Mouse (Mus musculus) limb, embryonic 10.5 days (tissue): Measurements from ENCODE around the gene Acoxl. TPM values are rescaled to one million over a fixed set of nuclear protein-coding genes. Genes with fewer than 3 reads are reported as not detected.

Experiments
- DNase-seq: peaks from one replicate; pipeline ENCODE4 v3.0.0-alpha.2; 2017; ENCODE audit warnings: low spot score
- H3K27ac ChIP-seq: fragments of 300-500 bp; sonication (generic); 2 replicates; pipeline ENCODE4 v1.5.1; 2016; ENCODE audit warnings: mild to moderate bottlenecking
- H3K27me3 ChIP-seq: fragments of 300-500 bp; sonication (generic); 2 replicates; pipeline ENCODE4 v1.6.1; 2016; ENCODE audit warnings: low read depth, mild to moderate bottlenecking; ENCODE audit not compliant: poor library complexity, severe bottlenecking
- H3K36me3 ChIP-seq: fragments of 300-500 bp; sonication (generic); 2 replicates; pipeline ENCODE4 v1.6.1; 2016; ENCODE audit warnings: mild to moderate bottlenecking, moderate library complexity
- H3K4me1 ChIP-seq: fragments of 300-500 bp; sonication (generic); 2 replicates; pipeline ENCODE4 v1.6.1; 2016
- H3K4me3 ChIP-seq: fragments of 300-500 bp; sonication (generic); 2 replicates; pipeline ENCODE4 v1.5.1; 2016; ENCODE audit warnings: mild to moderate bottlenecking, moderate library complexity
- H3K9me3 ChIP-seq: fragments of 300-500 bp; sonication (generic); replicated peaks from 2 replicates; pipeline ENCODE4 v1.6.1; 2016; ENCODE audit warnings: mild to moderate bottlenecking
- WGBS: fragments of 180-500 bp; shearing (Covaris S2); methylation state at CpG from one replicate; pipeline ENCODE4 v1.1.7; 2016; 5-methylcytosine and 5-hydroxymethylcytosine counted together
- polyA plus RNA-seq: library from polyadenylated mRNA; unstranded; fragments of >200 nt; fragmentation: Nextera tagmentation; extraction: Ambion mirVana; gene quantifications from 2 replicates; pipeline ENCODE4 v1.2.1, GENCODE M21; 2016

Acoxl gene
- polyA plus RNA-seq, 1 experiment from 2014 or later = 0.20 TPM

DNA sequence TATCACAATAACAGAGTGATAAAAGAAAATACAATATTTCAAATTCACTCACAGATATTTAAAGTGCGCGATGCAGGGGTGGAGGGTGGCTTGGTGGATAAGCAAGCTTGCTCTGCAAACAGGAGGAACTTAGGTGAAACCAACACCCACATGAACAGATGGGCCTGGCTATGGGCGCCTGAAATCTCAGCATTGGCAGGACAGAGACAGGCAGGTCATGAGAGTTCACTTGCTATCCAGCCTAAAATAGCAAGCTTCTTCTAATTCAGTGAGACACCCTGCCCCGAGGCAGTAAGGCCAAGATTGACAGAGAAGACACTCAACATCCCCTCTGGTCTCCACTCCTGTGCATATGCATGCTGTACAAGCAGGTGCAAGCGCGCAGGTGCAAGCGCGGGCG is 263.4 kb downstream of the Acoxl start:
- Histone ChIP-seq H3K4me3 (no peak overlapping the region), H3K4me1 (no peaks in the 10 kb centered on the region), H3K9me3 (no peaks in the 10 kb centered on the region), H3K36me3 (no peaks in the 10 kb centered on the region), H3K27ac (no peak overlapping the region), H3K27me3 (no peaks in the 10 kb centered on the region)
- WGBS = 90% methylated on average over 9 of the region's 9 CpGs
- DNase-seq = no peak

DNA sequence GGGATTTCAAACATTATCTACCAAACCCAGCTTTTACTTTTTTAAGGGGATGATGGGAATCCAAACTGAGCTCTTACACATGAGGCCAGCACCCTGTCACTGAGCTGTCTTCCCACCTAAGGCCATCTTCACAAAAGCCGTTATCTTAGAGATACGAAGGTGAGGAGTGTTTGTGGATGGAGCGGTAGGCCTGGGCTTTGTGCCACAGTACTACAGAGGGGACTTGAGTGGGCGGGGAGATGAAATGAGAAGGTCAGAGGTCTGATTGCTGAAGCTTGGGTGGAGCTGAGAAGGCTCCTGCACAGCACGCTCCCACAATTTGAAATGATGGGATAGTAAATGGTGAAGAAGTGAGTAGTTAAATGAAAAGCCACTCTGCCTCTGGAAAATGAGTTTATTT is 266.1 kb downstream of the Acoxl start:
- H3K27me3 ChIP-seq = no peaks in the 10 kb centered on the region
- H3K9me3 ChIP-seq = no peaks in the 10 kb centered on the region
- 79% methylated on average over 5 of the region's 5 CpGs for WGBS
- H3K4me3 ChIP-seq = no peak overlapping the region
- H3K36me3 ChIP-seq = no peaks in the 10 kb centered on the region
- H3K4me1 ChIP-seq = no peaks in the 10 kb centered on the region
- H3K27ac ChIP-seq = no peak overlapping the region
- DNase-seq = no peak

DNA sequence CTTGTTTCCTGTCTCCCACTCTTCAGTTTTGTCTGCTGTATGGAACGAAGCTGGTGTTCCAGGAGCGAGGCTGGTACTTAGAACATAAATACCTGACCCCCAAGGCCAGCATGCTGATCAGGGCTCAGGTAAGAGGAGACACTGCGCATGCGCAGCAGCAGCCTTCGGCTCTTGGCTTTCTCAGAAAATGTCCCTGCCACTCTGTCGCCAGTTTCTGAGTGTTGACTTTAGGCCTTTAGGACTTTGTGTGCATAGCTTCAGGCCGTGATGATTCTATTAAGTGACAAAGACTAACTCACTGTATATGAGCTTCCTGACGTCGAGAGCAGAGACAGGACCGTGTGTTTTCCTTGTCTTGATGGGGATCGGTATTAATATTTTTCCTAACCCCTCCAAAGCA is 267.0 kb downstream of the Acoxl start:
- no peak for DNase-seq
- H3K9me3 ChIP-seq = no peaks in the 10 kb centered on the region
- H3K4me1 ChIP-seq = no peaks in the 10 kb centered on the region
- no peak overlapping the region for H3K27ac ChIP-seq
- H3K4me3 ChIP-seq = no peak overlapping the region
- H3K36me3 ChIP-seq = no peaks in the 10 kb centered on the region
- no peaks in the 10 kb centered on the region for H3K27me3 ChIP-seq
- WGBS = 91% methylated on average over 11 of the region's 11 CpGs

DNA sequence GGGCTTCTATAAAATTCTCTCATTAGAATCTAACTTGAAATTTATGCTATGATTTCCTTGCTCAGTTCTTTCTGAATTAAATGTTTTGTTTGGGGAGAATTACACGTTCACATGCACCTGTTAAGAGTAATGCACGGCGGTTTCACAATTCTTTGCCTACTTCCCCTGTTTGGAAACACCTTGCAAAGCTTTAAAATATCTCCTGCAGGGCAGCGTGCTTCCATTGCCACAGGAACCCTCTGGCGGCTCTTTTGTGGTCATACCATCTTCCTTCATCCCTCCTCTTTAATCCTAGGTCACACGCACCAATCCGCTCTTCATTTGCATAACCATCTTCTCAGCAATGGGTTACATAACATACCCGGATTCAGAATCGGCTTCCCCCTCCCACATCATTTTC is 272.9 kb downstream of the Acoxl start:
- Histone ChIP-seq H3K4me1 (peaks cover 4% of the 10 kb centered on the region), H3K36me3 (no peaks in the 10 kb centered on the region), H3K4me3 (no peak overlapping the region), H3K9me3 (no peaks in the 10 kb centered on the region), H3K27me3 (no peaks in the 10 kb centered on the region), H3K27ac (no peak overlapping the region)
- DNase-seq = peak; percentile 19
- WGBS = 79% methylated on average over 9 of the region's 9 CpGs

DNA sequence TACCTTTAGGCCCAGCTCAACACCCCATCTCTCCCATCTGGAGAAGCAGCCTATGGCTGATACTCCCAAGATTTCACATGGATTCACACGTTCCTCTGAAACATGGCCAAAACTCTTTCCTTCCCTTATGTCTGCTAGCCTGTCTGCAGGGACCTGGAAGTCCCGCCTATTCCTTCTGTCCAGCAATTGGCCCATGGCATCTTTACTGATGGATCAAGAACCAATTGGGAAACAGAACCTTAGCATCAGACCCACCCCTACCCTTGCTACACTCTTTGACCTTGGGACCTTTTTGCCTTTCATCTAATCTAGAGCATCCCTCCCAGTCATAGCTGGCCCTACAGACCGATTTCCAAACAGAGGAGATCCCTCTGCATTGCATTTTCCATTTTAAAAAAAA is 275.9 kb downstream of the Acoxl start:
- Histone ChIP-seq H3K4me1 (peaks cover 8% of the 10 kb centered on the region), H3K36me3 (no peaks in the 10 kb centered on the region), H3K9me3 (no peaks in the 10 kb centered on the region), H3K27me3 (no peaks in the 10 kb centered on the region; the same call in 1 of the 2 replicates), H3K27ac (no peak overlapping the region), H3K4me3 (no peak overlapping the region)
- WGBS = 75% methylated on average over 3 of the region's 3 CpGs
- DNase-seq = peak; percentile 3

DNA sequence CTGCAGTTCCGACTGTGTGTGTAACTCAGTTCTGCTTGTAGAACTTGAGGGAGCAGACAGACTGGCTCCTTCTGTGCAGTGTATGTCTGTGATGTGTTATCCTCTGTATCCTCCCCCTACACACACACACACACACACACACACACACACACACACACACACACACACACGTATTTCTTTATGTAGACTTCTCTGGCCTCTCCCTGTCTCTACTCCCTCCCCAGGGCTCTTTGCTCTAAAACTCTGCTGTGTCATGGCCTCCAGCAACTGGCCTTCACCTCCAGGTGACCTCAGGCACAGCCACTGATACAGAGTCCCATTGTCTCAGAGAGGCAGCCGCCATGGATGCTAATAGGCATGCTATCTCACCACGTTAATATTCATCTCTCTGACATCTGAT is 276.9 kb downstream of the Acoxl start:
- H3K27ac ChIP-seq = no peak overlapping the region
- peak; percentile 31 for DNase-seq
- H3K9me3 ChIP-seq = no peaks in the 10 kb centered on the region
- H3K4me3 ChIP-seq = no peak overlapping the region
- 56% methylated on average over 4 of the region's 4 CpGs for WGBS
- H3K36me3 ChIP-seq = no peaks in the 10 kb centered on the region
- no peaks in the 10 kb centered on the region; the same call in 1 of the 2 replicates for H3K27me3 ChIP-seq
- peaks cover 8% of the 10 kb centered on the region for H3K4me1 ChIP-seq

DNA sequence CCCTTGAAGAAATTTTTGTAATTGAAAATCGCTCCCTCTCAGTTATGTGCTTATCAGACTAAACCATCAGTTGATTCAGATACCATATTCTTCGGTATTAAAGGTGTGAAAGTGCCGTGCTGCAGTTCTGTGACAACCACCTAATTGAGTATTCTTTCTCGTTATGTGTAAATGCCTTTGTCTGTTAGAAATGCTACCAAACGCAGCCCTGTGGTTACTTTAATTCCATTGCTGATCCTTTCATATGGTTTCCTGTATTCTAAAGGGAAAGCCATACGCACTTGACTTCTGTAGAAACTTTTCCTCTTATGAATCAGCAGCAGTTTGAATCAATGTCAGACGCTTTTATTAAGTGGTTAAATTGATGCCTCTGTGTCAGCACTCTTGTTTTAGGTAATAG is 278.9 kb downstream of the Acoxl start:
- 84% methylated on average over 7 of the region's 7 CpGs for WGBS
- no peak overlapping the region for H3K27ac ChIP-seq
- peaks cover 12% of the 10 kb centered on the region for H3K27me3 ChIP-seq
- H3K36me3 ChIP-seq = no peaks in the 10 kb centered on the region
- DNase-seq = no peak
- H3K9me3 ChIP-seq = no peaks in the 10 kb centered on the region
- H3K4me3 ChIP-seq = no peak overlapping the region
- H3K4me1 ChIP-seq = peaks cover 13% of the 10 kb centered on the region

DNA sequence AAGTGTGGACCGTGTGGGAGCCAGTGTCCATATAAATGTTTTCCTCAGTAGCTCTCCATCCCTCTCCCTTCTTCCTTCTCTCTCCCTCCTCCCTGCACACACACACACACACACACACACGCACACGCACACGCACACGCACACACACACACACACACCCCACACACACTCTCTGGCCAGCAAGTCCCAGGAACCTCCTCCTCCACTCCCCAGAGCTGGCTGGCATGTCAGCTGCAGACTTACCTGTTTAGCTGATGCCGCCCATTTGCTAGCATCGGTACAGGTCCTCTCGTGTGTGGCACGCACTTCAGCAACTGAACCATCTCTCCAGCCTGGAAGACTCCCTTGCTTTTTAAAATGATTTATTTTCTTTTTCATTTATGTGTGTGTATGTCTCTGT is 280.3 kb downstream of the Acoxl start:
- Histone ChIP-seq H3K36me3 (no peaks in the 10 kb centered on the region), H3K4me1 (peaks cover 27% of the 10 kb centered on the region), H3K27me3 (peaks cover 26% of the 10 kb centered on the region), H3K4me3 (no peak overlapping the region), H3K9me3 (no peaks in the 10 kb centered on the region), H3K27ac (no peak overlapping the region)
- DNase-seq = peak; percentile 22
- 93% methylated on average over 9 of the region's 9 CpGs for WGBS

DNA sequence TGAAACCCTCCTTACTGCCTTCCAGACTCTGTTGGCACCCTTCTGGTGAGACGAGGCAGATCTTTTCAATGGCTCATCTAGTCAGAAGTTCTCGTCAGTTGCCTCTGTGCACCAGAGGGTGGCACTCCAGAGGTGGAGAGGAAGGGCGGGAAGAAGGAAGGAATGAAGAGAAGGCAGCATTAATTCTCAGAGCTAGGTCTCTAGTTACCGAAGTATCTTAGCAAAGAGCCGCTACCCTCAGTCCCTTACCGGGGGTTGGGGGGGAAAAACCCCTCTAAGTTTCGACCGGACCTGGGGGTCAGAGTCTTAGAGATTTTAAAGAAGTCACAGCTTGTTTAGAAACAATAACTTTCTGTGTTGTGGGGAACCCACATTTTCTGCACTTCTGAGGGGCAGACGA is 283.8 kb downstream of the Acoxl start:
- under 1% methylated on average over 9 of the region's 9 CpGs for WGBS
- peaks cover 46% of the 10 kb centered on the region for H3K4me1 ChIP-seq
- H3K27me3 ChIP-seq = peaks cover 37% of the 10 kb centered on the region
- H3K4me3 ChIP-seq = peak overlapping the region; percentile 86
- H3K36me3 ChIP-seq = no peaks in the 10 kb centered on the region
- DNase-seq = peak; percentile 57
- peak overlapping the region; percentile 31; the same call in 1 of the 2 replicates for H3K27ac ChIP-seq
- no peaks in the 10 kb centered on the region for H3K9me3 ChIP-seq

DNA sequence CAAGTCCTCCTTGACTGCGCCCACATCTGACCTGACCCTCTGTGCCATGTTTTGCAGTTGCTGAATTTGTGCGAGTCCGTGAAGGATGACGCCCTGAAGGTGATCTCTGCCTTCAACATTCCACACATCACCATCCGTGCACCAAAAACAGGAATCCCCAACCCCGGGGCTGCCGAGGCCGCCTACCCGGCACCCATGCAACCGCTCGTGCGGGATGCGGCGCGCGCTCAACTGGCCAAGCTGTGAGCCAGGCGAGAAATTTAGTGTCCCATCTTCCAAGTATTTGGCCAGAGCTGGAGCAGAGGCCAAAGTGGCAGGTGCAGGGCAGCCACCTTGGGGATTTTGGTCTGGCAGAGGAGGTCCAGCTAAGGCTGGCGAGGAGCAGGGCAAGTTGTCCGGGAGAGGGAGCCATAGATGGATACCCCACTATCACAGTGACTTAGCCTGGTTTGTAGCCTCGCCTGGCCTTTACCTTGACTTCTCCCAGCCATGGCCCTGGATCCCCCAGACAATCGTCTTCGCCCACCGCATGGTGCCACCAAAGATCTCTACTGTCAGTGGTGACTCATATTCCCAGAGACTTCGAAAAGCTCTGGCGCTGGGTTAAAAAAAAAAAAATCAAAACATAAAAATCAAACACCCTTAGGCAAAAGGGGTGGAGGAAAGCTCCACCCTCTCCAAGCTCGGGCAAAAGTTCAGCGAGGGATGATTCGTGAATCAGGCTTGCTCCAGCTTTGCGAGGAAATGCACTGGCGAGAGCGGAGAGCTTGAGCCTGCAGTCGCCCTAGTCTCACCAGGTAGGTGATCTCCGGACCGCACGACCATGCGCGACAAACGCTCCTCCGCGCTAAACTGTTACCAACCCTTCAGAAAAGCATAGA is 284.5 kb downstream of the Acoxl start:
- H3K36me3 ChIP-seq = no peaks in the 10 kb centered on the region
- peak; percentile 61 for DNase-seq
- H3K4me3 ChIP-seq = peak overlapping the region; percentile 86
- H3K27ac ChIP-seq = peak overlapping the region; percentile 31; the same call in 1 of the 2 replicates
- peaks cover 37% of the 10 kb centered on the region for H3K27me3 ChIP-seq
- WGBS = under 1% methylated on average over 40 of the region's 40 CpGs
- peaks cover 48% of the 10 kb centered on the region for H3K4me1 ChIP-seq
- H3K9me3 ChIP-seq = no peaks in the 10 kb centered on the region

DNA sequence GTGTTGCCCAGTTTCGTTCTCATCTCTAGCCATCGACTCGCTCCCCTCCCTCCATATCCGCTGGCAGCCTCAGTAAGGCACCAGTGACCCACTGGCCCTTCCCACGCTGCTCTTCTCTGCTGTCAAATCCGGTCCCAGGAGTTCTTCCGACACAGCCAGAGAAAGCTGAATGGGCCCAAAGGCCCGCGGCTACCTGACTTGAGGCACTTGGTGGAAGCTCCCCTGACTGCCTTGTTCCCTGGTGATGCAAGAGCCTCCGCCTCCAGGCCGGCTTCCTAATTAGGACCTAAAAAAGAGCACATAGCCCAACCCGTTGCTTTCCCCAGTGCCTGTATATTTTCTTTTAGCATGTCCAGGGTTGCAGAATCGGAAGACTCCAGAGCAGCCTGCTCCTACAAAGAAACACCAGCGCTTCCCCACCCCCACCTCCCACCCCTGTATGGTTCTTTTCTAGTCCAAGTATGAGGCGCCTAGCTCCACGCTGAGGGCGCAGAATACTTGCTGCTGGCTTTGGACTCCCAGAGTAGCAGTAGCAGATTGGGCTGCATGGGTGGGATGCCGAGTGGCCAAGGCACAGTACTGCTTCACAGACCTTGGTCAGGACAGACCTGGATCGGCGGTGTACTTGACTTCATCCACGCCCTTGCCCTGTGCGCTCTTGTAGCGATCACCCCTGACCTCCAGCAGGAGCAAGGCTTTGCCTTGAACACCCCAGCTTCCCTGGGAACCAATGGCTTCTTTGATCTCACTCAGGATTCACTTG is 285.4 kb downstream of the Acoxl start:
- peaks cover 37% of the 10 kb centered on the region for H3K27me3 ChIP-seq
- WGBS = 2% methylated on average over 23 of the region's 23 CpGs
- DNase-seq = peak; percentile 59
- H3K36me3 ChIP-seq = 0 out of 2 replicates have a peak, but pooled peaks cover 2% of the 10 kb centered on the region
- no peaks in the 10 kb centered on the region for H3K9me3 ChIP-seq
- peak overlapping the region; percentile 86 for H3K4me3 ChIP-seq
- 0 out of 2 replicates have a peak overlapping the region, but pooled peaks have one; percentile 97 for H3K27ac ChIP-seq
- peaks cover 55% of the 10 kb centered on the region for H3K4me1 ChIP-seq

DNA sequence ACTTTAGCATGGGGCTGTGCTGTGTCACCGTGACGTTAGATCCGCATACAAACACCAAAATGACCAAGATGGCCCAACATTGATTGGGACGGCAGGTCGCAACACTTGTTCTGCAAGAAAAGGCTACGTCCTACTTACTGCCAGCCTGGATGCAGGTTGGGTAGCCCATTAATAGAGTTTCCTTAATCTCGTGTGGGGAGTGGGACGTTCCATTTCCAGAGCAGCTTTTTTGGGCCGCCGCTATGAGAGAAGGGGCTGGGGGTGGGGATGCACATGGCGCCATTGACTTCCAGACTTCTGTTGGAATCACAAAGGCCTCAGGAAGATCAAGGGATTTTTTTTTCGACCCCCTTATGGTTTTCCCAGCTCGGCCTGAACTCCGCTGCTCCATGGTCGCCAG is 286.0 kb downstream of the Acoxl start:
- 2% methylated on average over 15 of the region's 15 CpGs for WGBS
- Histone ChIP-seq H3K36me3 (peaks cover 7% of the 10 kb centered on the region), H3K27me3 (peaks cover 37% of the 10 kb centered on the region), H3K9me3 (no peaks in the 10 kb centered on the region), H3K27ac (peak overlapping the region; percentile 97), H3K4me1 (peaks cover 61% of the 10 kb centered on the region), H3K4me3 (peak overlapping the region; percentile 86)
- peak; percentile 41 for DNase-seq
